Comparison of ENCODE assay signal across 22 mouse cellular contexts in genomic region chr9:95736238-95736637, GRCm38 (mm10). TPM values are rescaled to one million over a fixed set of nuclear protein-coding genes. Genes with fewer than 3 reads are reported as not detected.
DNase-seq lines count a peak whose midpoint lies in the region; ATAC-seq and TF ChIP-seq lines count a peak whose summit lies in the region.
"Had no signal": no experiment of that assay in that cellular context is flagged by ENCODE, and none has a peak within 500 bp of the region (broad histone marks: within the 10 kb centered on the region; RNA-seq: fewer than 3 reads in every experiment).

No protein-coding gene starts in this region.

- H3K27me3 ChIP-seq in cerebellum, adult 2 months (ENCODE audit: control insufficient read depth, insufficient read depth, low read length), result no peaks in the 10 kb centered on the region
- H3K27me3 ChIP-seq in intestine, postnatal 0 days (replicated peaks; ENCODE audit: control insufficient read depth, insufficient read depth, low read length), result no peaks in the 10 kb centered on the region
- H3K27me3 ChIP-seq in intestine, embryonic 15.5 days (replicated peaks), result no peaks in the 10 kb centered on the region
- no peaks in the 10 kb centered on the region for H3K27me3 ChIP-seq in liver, postnatal 0 days (ENCODE audit: insufficient read depth, low read length)
- no peaks in the 10 kb centered on the region for H3K27me3 ChIP-seq in liver, embryonic 11.5 days (replicated peaks; ENCODE audit: control insufficient read depth, insufficient read depth, low read length)
- H3K27me3 ChIP-seq: embryonic facial prominence, embryonic 15.5 days; megakaryocyte, embryonic 14.5 days; neural tube, embryonic 13.5 days had no signal

- no peaks in the 10 kb centered on the region for H3K9me3 ChIP-seq in intestine, postnatal 0 days (ENCODE audit: control insufficient read depth)
- H3K9me3 ChIP-seq in intestine, embryonic 15.5 days, result no peaks in the 10 kb centered on the region
- H3K9me3 ChIP-seq in liver, postnatal 0 days (ENCODE audit: low read length), result no peaks in the 10 kb centered on the region
- no peaks in the 10 kb centered on the region for H3K9me3 ChIP-seq in liver, embryonic 11.5 days (ENCODE audit: control insufficient read depth, low read length)
- H3K9me3 ChIP-seq: embryonic facial prominence, embryonic 15.5 days; hindbrain, embryonic 10.5 days; megakaryocyte, embryonic 14.5 days; neural tube, embryonic 13.5 days had no signal

- H3K4me2 ChIP-seq in intestine, postnatal 0 days (replicated peaks; ENCODE audit: low read depth), result no peak overlapping the region
- no peak overlapping the region for H3K4me2 ChIP-seq in intestine, embryonic 15.5 days (replicated peaks)
- no peak overlapping the region for H3K4me2 ChIP-seq in liver, postnatal 0 days (ENCODE audit: low read depth, low read length)
- H3K4me2 ChIP-seq in liver, embryonic 11.5 days, result no peak overlapping the region
- H3K4me2 ChIP-seq: embryonic facial prominence, embryonic 15.5 days; heart, embryonic 11.5 days; neural tube, embryonic 13.5 days had no signal

- no peak overlapping the region for H3K9ac ChIP-seq in intestine, postnatal 0 days (ENCODE audit: low read depth, low read length)
- H3K9ac ChIP-seq in intestine, embryonic 15.5 days, result no peak overlapping the region
- H3K9ac ChIP-seq in liver, postnatal 0 days (replicated peaks), result no peak overlapping the region
- H3K9ac ChIP-seq in liver, embryonic 11.5 days (ENCODE audit: low read depth, low read length), result no peak overlapping the region
- H3K9ac ChIP-seq: embryonic facial prominence, embryonic 15.5 days; neural tube, embryonic 13.5 days had no signal

- H3K36me3 ChIP-seq in intestine, postnatal 0 days (ENCODE audit: control insufficient read depth, insufficient read depth), result no peaks in the 10 kb centered on the region; the same call in 1 of the 2 replicates
- no peaks in the 10 kb centered on the region for H3K36me3 ChIP-seq in intestine, embryonic 15.5 days
- H3K36me3 ChIP-seq in liver, postnatal 0 days (replicated peaks; ENCODE audit: insufficient read depth, low read length), result no peaks in the 10 kb centered on the region; the same call in 1 of the 2 replicates
- H3K36me3 ChIP-seq in liver, embryonic 11.5 days (ENCODE audit: control insufficient read depth, insufficient read depth, low read length), result no peaks in the 10 kb centered on the region
- H3K36me3 ChIP-seq: embryonic facial prominence, embryonic 15.5 days had no signal

- no peak overlapping the region for H3K27ac ChIP-seq in cerebellum, adult 2 months (ENCODE audit: insufficient read depth, low read length)
- no peak overlapping the region for H3K27ac ChIP-seq in intestine, postnatal 0 days (ENCODE audit: low read depth, low read length)
- no peak overlapping the region for H3K27ac ChIP-seq in intestine, embryonic 15.5 days
- no peak overlapping the region for H3K27ac ChIP-seq in liver, postnatal 0 days (ENCODE audit: low read depth)
- no peak overlapping the region for H3K27ac ChIP-seq in liver, embryonic 11.5 days (ENCODE audit: low read depth, low read length)
- H3K27ac ChIP-seq: embryonic facial prominence, embryonic 15.5 days; hindbrain, embryonic 10.5 days; neural tube, embryonic 13.5 days had no signal

- TF ChIP-seq EP300 in liver, postnatal 0 days (IDR thresholded peaks at IDR 0.05; ENCODE audit: low read depth), result no peak

- no peak overlapping the region for H3K4me3 ChIP-seq in cerebellum, adult 2 months (replicated peaks; ENCODE audit: insufficient read depth, low read depth, low read length)
- no peak overlapping the region for H3K4me3 ChIP-seq in intestine, postnatal 0 days (ENCODE audit: low read depth, low read length)
- no peak overlapping the region for H3K4me3 ChIP-seq in intestine, embryonic 15.5 days (replicated peaks)
- H3K4me3 ChIP-seq in liver, postnatal 0 days (ENCODE audit: low read depth, low read length), result no peak overlapping the region
- no peak overlapping the region for H3K4me3 ChIP-seq in liver, embryonic 11.5 days (ENCODE audit: low read depth, low read length)
- H3K4me3 ChIP-seq: embryonic facial prominence, embryonic 15.5 days; hindbrain, embryonic 10.5 days; megakaryocyte, embryonic 14.5 days; neural tube, embryonic 13.5 days had no signal

- TF ChIP-seq CTCF in cerebellum, adult 2 months (IDR thresholded peaks at IDR 0.05; ENCODE audit: borderline replicate concordance, insufficient read depth, low read depth, low read length), result peak; percentile 27; the same call in 1 of the 2 replicates
- TF ChIP-seq CTCF in intestine, postnatal 0 days (IDR thresholded peaks at IDR 0.05; ENCODE audit: low read depth), result peak; percentile 44
- TF ChIP-seq CTCF in liver, postnatal 0 days (IDR thresholded peaks at IDR 0.05; ENCODE audit: low read depth), result 0 out of 2 replicates have a peak, but pooled peaks have one; percentile 3

- no peak for ATAC-seq in intestine, postnatal 0 days
- ATAC-seq in intestine, embryonic 15.5 days, result no peak
- no peak for ATAC-seq in liver, postnatal 0 days
- ATAC-seq in liver, embryonic 11.5 days (replicated peaks; ENCODE audit: low FRiP score), result no peak
- ATAC-seq: CD4-positive, CD25-positive, alpha-beta regulatory T cell, adult 4 months; forebrain, embryonic 16.5 days had no signal

- H3K4me1 ChIP-seq in cerebellum, adult 2 months (ENCODE audit: control insufficient read depth, insufficient read depth, low read length), result no peaks in the 10 kb centered on the region
- H3K4me1 ChIP-seq in intestine, postnatal 0 days (replicated peaks; ENCODE audit: control insufficient read depth, insufficient read depth, low read length), result no peaks in the 10 kb centered on the region
- no peaks in the 10 kb centered on the region for H3K4me1 ChIP-seq in intestine, embryonic 15.5 days (replicated peaks)
- no peaks in the 10 kb centered on the region for H3K4me1 ChIP-seq in liver, postnatal 0 days (ENCODE audit: insufficient read depth)
- no peaks in the 10 kb centered on the region for H3K4me1 ChIP-seq in liver, embryonic 11.5 days (replicated peaks; ENCODE audit: control insufficient read depth, insufficient read depth, low read length)
- H3K4me1 ChIP-seq: embryonic facial prominence, embryonic 15.5 days; hindbrain, embryonic 10.5 days; neural tube, embryonic 13.5 days had no signal

- no peak for DNase-seq in cerebellum, adult 2 months
- no peak for DNase-seq in cerebellum, postnatal 25 days
- no peak for DNase-seq in liver, postnatal 0 days
- DNase-seq in liver, embryonic 11.5 days (ENCODE audit: low spot score), result no peak
- DNase-seq in brain, adult 2 months (ENCODE audit: low read depth, low spot score), result peak; percentile 44
- no peak for DNase-seq in adrenal gland, adult (ENCODE audit: inconsistent age in 2 of 2, low spot score in 1 of 2)
- DNase-seq: adrenal gland, adult 8-10 months; cerebellum, adult 8-10 months; heart, postnatal 10 days; kidney, adult 8-10 months; kidney, postnatal 14 days; midbrain, embryonic 14.5 days; thymus, postnatal 36 days had no signal

- TF ChIP-seq POLR2A in cerebellum, adult 2 months (IDR thresholded peaks at IDR 0.05; ENCODE audit: borderline replicate concordance, insufficient read depth, low read length), result no peak

RNA-seq across cellular contexts. Expression of gene Trpc1, which starts 13.9 kb away (rescaled TPM):
- 21.3 and 23.1 TPM in 2 replicates for polyA plus RNA-seq in cerebellum, adult 2 months (2012; rRNA removed)
- polyA plus RNA-seq in intestine, postnatal 0 days (2015; fragmentation: Nextera tagmentation; extraction: Ambion mirVana), result 1.8 and 2.0 TPM in 2 replicates
- polyA plus RNA-seq in intestine, embryonic 15.5 days (2015; fragmentation: Nextera tagmentation; extraction: Ambion mirVana), result 2.5 and 3.0 TPM in 2 replicates
- polyA plus RNA-seq in liver, postnatal 0 days (2015; fragmentation: Nextera tagmentation; extraction: Ambion mirVana), result 0.95 and 1.2 TPM in 2 replicates
- polyA plus RNA-seq in liver, embryonic 11.5 days (2014; fragmentation: Nextera tagmentation; extraction: Ambion mirVana), result 1.0 and 1.3 TPM in 2 replicates
